Mouse (Mus musculus) bone marrow macrophage, adult 2 months (primary cell): ENCODE data around the gene Kif22.

Experiments
- CTCF ChIP-seq: IDR thresholded peaks from 2 replicates; pipeline ENCODE4 v1.5.1; 2012; ENCODE audit warnings: low read depth, mild to moderate bottlenecking, low read length, moderate library complexity
- POLR2A ChIP-seq: IDR thresholded peaks from 2 replicates; pipeline ENCODE4 v1.6.1; 2012; ENCODE audit warnings: mild to moderate bottlenecking, low read depth, low read length, borderline replicate concordance

GRCm38 (mm10) chr7:127011051-127011450 is 31.2 kb downstream of the Kif22 start:
- no peak for TF ChIP-seq CTCF
- no peak for TF ChIP-seq POLR2A
